Mouse (Mus musculus): ENCODE results near the gene Hist4h4. TPM values are rescaled to one million over a fixed set of nuclear protein-coding genes. Genes with fewer than 3 reads are reported as not detected.
A peak's percentile ranks its signal among the peaks of the same experiment; 100 is the strongest.
"Not testable (repeated sequence)": the region's sequence is repeated elsewhere in the genome, so short reads cannot be mapped to it uniquely, and the experiment has no call there.

The Hist4h4 gene
- polyA plus RNA-seq, 1 experiment from 2014 or later, result 1.6 TPM

DNA sequence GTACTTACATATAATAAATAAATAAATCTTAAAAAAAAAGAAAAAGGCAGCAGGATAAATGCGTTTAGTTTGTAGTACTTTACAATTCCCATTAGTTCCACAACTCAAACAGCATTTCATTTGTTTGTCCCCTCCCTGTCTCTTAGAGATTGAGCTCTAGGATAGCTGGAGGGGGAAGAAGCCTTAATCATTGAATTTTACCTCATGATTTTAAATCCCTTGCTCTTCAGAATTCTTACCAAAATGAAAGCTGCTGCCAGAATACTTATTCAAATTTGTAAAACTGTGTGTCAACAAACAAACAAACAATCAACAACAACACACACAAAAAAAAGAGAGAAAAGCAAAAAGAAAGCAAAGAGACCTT is 1.2 kb upstream of the Hist4h4 start:
- ATAC-seq, result no peak
- 64% methylated on average over 1 of the region's 1 CpGs for WGBS

DNA sequence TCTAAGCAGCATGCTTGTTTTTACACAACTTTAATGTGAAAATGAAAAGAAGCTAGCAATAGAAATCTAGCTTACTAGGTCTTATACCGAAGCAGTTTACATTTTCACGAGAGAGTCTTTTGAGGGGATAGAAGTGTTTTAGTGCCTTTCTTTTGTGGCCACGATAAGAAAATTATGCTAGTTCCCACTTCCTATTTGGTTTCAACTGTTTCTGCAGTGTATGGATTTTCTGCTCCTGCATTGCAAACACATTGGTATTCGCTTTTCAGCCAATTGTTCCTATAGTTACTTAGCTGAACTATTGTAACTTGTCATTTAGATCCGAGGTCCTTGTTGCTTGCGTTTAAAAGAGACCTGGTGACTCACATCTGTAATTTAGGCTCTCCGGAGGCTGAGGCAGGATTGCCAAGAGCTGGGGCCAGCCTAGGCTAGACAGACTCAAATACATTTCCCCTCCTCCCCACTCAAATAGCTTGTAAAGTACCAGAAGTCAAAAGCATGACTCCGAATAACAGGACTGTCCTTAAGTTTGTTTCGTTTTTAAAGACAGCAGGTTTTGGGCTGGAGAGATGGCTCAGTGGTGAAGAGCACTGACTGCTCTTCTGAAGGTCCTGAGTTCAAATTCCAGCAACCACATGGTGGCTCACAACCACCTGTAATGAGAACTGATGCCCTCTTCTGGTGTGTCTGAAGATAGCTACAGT is 642 bp upstream of the Hist4h4 start:
- Histone ChIP-seq H3K9me3 (ENCODE audit: low read length) (no peaks in the 10 kb centered on the region), H3K27me3 (replicated peaks; ENCODE audit: insufficient read depth, low read length) (no peaks in the 10 kb centered on the region), H3K4me1 (ENCODE audit: insufficient read depth, low read depth, low read length) (peaks cover 3% of the 10 kb centered on the region; the same call in 1 of the 2 replicates), H3K9ac (replicated peaks; ENCODE audit: low read depth) (no peak overlapping the region), H3K36me3 (ENCODE audit: insufficient read depth, low read length) (no peaks in the 10 kb centered on the region), H3K27ac (ENCODE audit: low read length) (peak overlapping the region; percentile 95), H3K4me2 (replicated peaks; ENCODE audit: low read depth, low read length) (peak overlapping the region; percentile 92), H3K4me3 (ENCODE audit: low read depth, low read length) (peak overlapping the region; percentile 58)
- ATAC-seq (no peak), DNase-seq (ENCODE audit: low spot score) (peak; percentile 64)
- WGBS, result 15% methylated on average over 9 of the region's 9 CpGs
- no peak for TF ChIP-seq CTCF (IDR thresholded peaks at IDR 0.05)
- TF ChIP-seq EP300 (IDR thresholded peaks at IDR 0.05), result no peak

More for the DNA sequence above, 1.2 kb upstream of the Hist4h4 start:
- Histone ChIP-seq H3K9me3 (ENCODE audit: low read length) (no peaks in the 10 kb centered on the region), H3K9ac (replicated peaks; ENCODE audit: low read depth) (no peak overlapping the region), H3K4me1 (ENCODE audit: insufficient read depth, low read depth, low read length) (peaks cover 3% of the 10 kb centered on the region; the same call in 1 of the 2 replicates), H3K27ac (ENCODE audit: low read length) (peak overlapping the region; percentile 95), H3K4me3 (ENCODE audit: low read depth, low read length) (no peak overlapping the region), H3K36me3 (ENCODE audit: insufficient read depth, low read length) (no peaks in the 10 kb centered on the region), H3K4me2 (replicated peaks; ENCODE audit: low read depth, low read length) (no peak overlapping the region), H3K27me3 (replicated peaks; ENCODE audit: insufficient read depth, low read length) (no peaks in the 10 kb centered on the region)
- no peak for DNase-seq (ENCODE audit: low spot score)
- no peak for TF ChIP-seq EP300 (IDR thresholded peaks at IDR 0.05)
- TF ChIP-seq CTCF (IDR thresholded peaks at IDR 0.05), result no peak

DNA sequence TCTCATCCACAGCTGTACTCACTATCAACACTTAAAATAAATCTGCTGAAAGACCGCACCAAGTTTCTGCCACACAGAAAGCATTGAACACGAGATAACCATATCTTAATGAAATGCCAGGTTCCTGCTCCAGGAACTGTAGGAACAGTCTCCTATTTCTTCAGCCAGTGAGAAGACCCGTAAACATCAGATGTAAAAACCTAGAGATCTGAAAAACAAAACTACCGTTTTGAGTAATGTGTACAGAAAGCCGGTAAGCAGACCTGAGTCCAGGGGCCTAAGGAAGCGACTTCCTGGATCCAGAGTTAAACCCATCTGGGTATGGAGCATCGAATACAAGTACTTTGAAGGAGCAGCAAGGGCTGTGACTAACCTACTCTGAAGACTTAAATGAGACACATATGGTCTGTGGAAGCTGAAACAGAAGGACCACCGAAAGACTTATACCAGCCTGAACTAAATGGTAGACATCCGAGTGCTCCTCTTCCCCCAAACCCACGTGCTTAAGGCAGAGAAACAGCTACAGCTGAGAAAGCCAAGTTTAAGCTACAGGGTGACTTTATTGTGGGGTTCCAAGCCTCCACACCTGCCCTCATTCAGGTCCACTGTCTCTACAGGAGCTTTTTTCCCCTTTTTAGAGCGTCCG is 999 bp downstream of the Hist4h4 start:
- H3K4me1 ChIP-seq (ENCODE audit: insufficient read depth, low read depth, low read length), result peaks cover 3% of the 10 kb centered on the region; the same call in 1 of the 2 replicates
- H3K4me3 ChIP-seq (ENCODE audit: low read depth, low read length), result peak overlapping the region; percentile 58
- peak overlapping the region; percentile 92 for H3K4me2 ChIP-seq (replicated peaks; ENCODE audit: low read depth, low read length)
- H3K36me3 ChIP-seq (ENCODE audit: insufficient read depth, low read length), result no peaks in the 10 kb centered on the region
- no peaks in the 10 kb centered on the region for H3K9me3 ChIP-seq (ENCODE audit: low read length)
- 9% methylated on average over 12 of the region's 12 CpGs for WGBS
- peak overlapping the region; percentile 95 for H3K27ac ChIP-seq (ENCODE audit: low read length)
- TF ChIP-seq CTCF (IDR thresholded peaks at IDR 0.05), result no peak
- TF ChIP-seq EP300 (IDR thresholded peaks at IDR 0.05), result no peak
- ATAC-seq (no peak), DNase-seq (ENCODE audit: low spot score) (peak; percentile 18)
- H3K9ac ChIP-seq (replicated peaks; ENCODE audit: low read depth), result peak overlapping the region; percentile 76
- no peaks in the 10 kb centered on the region for H3K27me3 ChIP-seq (replicated peaks; ENCODE audit: insufficient read depth, low read length)

DNA sequence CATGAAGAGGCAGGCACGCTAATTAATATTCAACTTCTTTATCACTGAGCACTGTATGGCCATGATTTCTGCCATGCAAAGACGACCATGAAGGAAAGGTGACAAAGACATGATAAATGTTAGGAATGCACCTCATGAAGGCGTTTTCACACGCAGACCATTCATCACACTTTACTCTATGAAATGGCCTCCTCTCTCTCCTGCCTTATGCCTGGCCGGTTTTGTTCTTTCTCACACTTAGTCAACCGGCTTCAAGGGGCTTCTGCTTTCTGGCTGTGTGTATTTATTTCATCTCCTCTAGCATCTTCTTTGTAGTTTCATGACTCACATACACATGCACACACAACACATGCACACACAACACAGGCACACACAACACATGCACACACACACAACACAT is 2.9 kb downstream of the Hist4h4 start:
- TF ChIP-seq CTCF (IDR thresholded peaks at IDR 0.05) (no peak), EP300 (IDR thresholded peaks at IDR 0.05) (no peak)
- peaks cover 3% of the 10 kb centered on the region; the same call in 1 of the 2 replicates for H3K4me1 ChIP-seq (ENCODE audit: insufficient read depth, low read depth, low read length)
- H3K27ac ChIP-seq (ENCODE audit: low read length), result no peak overlapping the region
- H3K36me3 ChIP-seq (ENCODE audit: insufficient read depth, low read length), result no peaks in the 10 kb centered on the region
- H3K9ac ChIP-seq (replicated peaks; ENCODE audit: low read depth), result no peak overlapping the region
- H3K4me3 ChIP-seq (ENCODE audit: low read depth, low read length), result no peak overlapping the region
- no peaks in the 10 kb centered on the region for H3K9me3 ChIP-seq (ENCODE audit: low read length)
- H3K27me3 ChIP-seq (replicated peaks; ENCODE audit: insufficient read depth, low read length), result no peaks in the 10 kb centered on the region
- H3K4me2 ChIP-seq (replicated peaks; ENCODE audit: low read depth, low read length), result no peak overlapping the region
- DNase-seq (ENCODE audit: low spot score), result no peak
- ATAC-seq, result no peak
- WGBS, result 67% methylated on average over 6 of the region's 6 CpGs

DNA sequence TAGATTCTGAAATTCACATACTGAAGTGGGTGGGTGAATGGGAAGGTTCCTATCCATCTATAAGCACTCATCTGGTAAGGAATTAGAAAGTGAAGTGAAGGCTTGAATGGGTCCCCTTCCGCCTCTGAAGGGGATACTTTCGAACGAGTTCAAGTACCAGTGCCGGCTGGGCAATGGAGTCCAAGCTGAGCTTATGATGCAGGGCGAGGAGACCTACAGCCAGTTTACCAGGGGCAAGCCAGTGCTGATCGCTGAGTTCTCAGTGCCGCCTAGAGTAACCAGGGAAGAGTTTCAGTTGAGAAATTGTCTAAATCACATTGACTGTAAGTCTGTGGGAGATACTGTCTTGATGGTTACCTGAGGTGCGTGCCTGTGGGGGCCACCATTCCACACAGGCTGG is 3.5 kb downstream of the Hist4h4 start:
- no peak overlapping the region for H3K9ac ChIP-seq (replicated peaks; ENCODE audit: low read depth)
- H3K4me1 ChIP-seq (ENCODE audit: insufficient read depth, low read depth, low read length), result peaks cover 3% of the 10 kb centered on the region; the same call in 1 of the 2 replicates
- H3K4me2 ChIP-seq (replicated peaks; ENCODE audit: low read depth, low read length), result no peak overlapping the region
- WGBS, result 78% methylated on average over 8 of the region's 8 CpGs
- no peak for TF ChIP-seq EP300 (IDR thresholded peaks at IDR 0.05)
- TF ChIP-seq CTCF (IDR thresholded peaks at IDR 0.05), result no peak
- H3K27ac ChIP-seq (ENCODE audit: low read length), result no peak overlapping the region
- no peaks in the 10 kb centered on the region for H3K9me3 ChIP-seq (ENCODE audit: low read length)
- ATAC-seq (no peak), DNase-seq (ENCODE audit: low spot score) (no peak)
- H3K4me3 ChIP-seq (ENCODE audit: low read depth, low read length), result no peak overlapping the region
- H3K27me3 ChIP-seq (replicated peaks; ENCODE audit: insufficient read depth, low read length), result no peaks in the 10 kb centered on the region
- no peaks in the 10 kb centered on the region for H3K36me3 ChIP-seq (ENCODE audit: insufficient read depth, low read length)

DNA sequence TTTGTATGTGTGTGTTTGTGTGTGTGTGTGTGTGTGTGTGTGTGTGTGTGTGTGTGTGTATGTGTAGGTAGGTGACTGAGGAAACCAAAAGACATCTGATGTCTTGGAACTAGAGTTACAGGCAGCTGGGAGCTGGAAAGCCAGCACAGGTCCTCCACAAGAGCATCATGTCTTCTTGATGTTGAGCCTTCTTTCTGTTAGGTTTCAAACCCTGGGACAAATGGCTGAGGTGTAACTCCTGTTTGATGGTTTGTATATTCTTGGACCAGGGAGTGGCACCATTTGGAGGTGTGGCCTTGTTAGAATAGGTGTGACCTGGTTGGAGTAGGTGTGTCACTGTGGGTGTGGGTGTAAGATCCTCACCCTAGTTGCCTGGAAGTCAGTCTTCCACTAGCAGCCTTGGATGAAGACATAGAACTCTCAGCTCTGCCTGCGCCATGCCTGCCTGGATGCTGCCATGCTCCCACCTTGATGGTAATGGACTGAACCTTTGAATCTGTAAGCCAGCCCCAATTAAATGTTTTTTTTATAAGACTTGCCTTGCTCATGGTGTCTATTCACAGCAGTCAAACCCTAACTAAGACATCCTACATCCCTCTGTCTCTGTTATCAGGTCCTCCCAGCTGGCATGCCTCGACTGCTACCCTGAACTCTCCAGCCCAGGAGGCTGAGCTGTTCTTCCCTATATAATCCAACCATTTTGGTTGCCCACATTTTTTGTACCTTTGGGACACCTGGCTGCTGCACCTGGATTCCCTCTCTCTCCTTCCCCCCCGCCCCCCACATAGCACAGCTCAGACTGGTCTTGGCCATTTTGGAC is 6.1 kb downstream of the Hist4h4 start:
- H3K4me1 ChIP-seq (ENCODE audit: insufficient read depth, low read depth, low read length); H3K4me3 ChIP-seq (ENCODE audit: low read depth, low read length); H3K27me3 ChIP-seq (replicated peaks; ENCODE audit: insufficient read depth, low read length); H3K27ac ChIP-seq (ENCODE audit: low read length); H3K4me2 ChIP-seq (replicated peaks; ENCODE audit: low read depth, low read length); H3K9ac ChIP-seq (replicated peaks; ENCODE audit: low read depth); H3K9me3 ChIP-seq (ENCODE audit: low read length); H3K36me3 ChIP-seq (ENCODE audit: insufficient read depth, low read length); ATAC-seq; DNase-seq (ENCODE audit: low spot score): not testable (repeated sequence)
- WGBS, result 79% methylated on average over 3 of the region's 3 CpGs

Measured in lung, postnatal 0 days (tissue).